Mouse (Mus musculus) kidney, adult 2 months (tissue): Measurements from ENCODE around the gene Gm21973. TPM values are rescaled to one million over a fixed set of nuclear protein-coding genes. Genes with fewer than 3 reads are reported as not detected.

Experiments
- DNase-seq: peaks from one replicate; pipeline ENCODE4 v3.0.0; 2021
- H3K27ac ChIP-seq: fragments of 200-500 bp; 2 replicates; pipeline ENCODE4 v1.5.1; 2012; ENCODE audit warnings: low read depth, low read length, control low read depth, inconsistent platforms; ENCODE audit not compliant: insufficient read depth
- H3K27me3 ChIP-seq: fragments of 200-500 bp; replicated peaks from 2 replicates; pipeline ENCODE4 v1.6.1; 2012; ENCODE audit warnings: mild to moderate bottlenecking, moderate library complexity, low read length, inconsistent platforms; ENCODE audit not compliant: control insufficient read depth, insufficient read depth
- H3K36me3 ChIP-seq: fragments of 200-500 bp; 2 replicates; pipeline ENCODE4 v1.6.1; 2012; ENCODE audit warnings: mild to moderate bottlenecking, moderate library complexity, low read length, inconsistent platforms; ENCODE audit not compliant: control insufficient read depth, insufficient read depth
- H3K4me1 ChIP-seq: fragments of 200-500 bp; 2 replicates; pipeline ENCODE4 v1.6.1; 2011; ENCODE audit warnings: low read length; ENCODE audit not compliant: control insufficient read depth, insufficient read depth
- H3K4me3 ChIP-seq: fragments of 200-500 bp; 2 replicates; pipeline ENCODE4 v1.5.1; 2011; ENCODE audit warnings: mild to moderate bottlenecking, low read depth, low read length, control low read depth; ENCODE audit not compliant: insufficient read depth
- CTCF ChIP-seq: fragments of 200-500 bp; conservative IDR thresholded peaks from 2 replicates; pipeline ENCODE4 v1.5.1; 2011; ENCODE audit warnings: low read depth, mild to moderate bottlenecking, control low read depth, low read length, moderate library complexity, mixed read lengths; ENCODE audit not compliant: insufficient read depth, insufficient read length
- POLR2A ChIP-seq: fragments of 200-500 bp; IDR thresholded peaks from one replicate; pipeline ENCODE4 v1.6.1; 2011; ENCODE audit warnings: low read depth, low read length, control low read depth
- WGBS: fragments of 180-500 bp; shearing (Covaris S2); methylation state at CpG from one replicate; pipeline ENCODE4 v1.1.7; 2018; 5-methylcytosine and 5-hydroxymethylcytosine counted together
- polyA plus RNA-seq: library from polyadenylated mRNA; depleted of rRNA; stranded (reverse); fragments of >200 nt; gene quantifications from 2 replicates; pipeline ENCODE4 v1.2.3, GENCODE M21; 2012; rRNA removed

Gene Gm21973
- polyA plus RNA-seq, result not detected in 2 replicates

DNA sequence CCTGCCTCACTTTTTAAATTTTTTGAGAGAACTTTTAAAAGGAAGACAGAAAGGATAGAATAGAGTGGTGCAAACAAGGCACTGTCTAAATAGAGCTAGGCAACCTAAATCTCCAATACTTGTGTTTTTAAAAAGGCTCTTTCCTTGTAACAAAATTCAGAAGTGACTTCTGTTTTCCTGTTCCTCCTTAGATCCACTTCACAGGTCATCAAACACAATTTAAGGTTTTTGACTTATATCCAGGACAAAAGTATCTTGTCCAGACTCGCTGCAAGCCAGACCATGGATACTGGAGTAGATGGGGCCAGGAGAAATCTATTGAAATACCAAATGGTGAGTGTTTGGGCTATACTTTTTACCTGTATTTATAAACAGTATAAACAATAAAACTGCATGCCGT lies at the start of gene Gm21973:
Gene Gm21973, plus strand, starts transcription at position 301 of the 400 bp plus-strand sequence.
- no peaks in the 10 kb centered on the region for H3K27me3 ChIP-seq
- 92% methylated on average over 2 of the region's 2 CpGs for WGBS
- H3K4me1 ChIP-seq, result no peaks in the 10 kb centered on the region
- TF ChIP-seq CTCF (no peak), POLR2A (no peak)
- no peak within 1 kb of the TSS for H3K27ac ChIP-seq
- H3K36me3 ChIP-seq, result no peaks in the 10 kb centered on the region
- DNase-seq, result no peak
- H3K4me3 ChIP-seq, result no peak within 1 kb of the TSS

DNA sequence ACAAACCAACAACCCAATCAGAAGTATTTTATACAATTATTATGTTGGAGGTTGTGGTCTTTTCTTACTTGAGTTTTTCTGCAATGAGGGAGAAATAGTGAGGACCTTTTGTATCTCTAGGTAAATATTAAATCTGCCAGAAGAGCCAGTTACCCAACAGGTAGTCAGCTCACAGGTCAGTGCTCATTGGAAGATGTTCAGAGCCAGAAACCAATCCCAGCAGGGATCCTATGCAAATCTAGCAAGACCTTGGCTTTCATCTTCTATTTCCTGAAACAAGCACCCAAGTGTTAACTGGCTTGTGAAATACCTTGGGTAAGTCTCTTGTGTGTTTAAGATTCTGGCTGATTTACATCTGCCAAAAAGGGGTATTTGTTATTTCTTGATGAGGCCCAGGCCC lies 48.8 kb upstream of the Gm21973 start:
- peak; percentile 66 for DNase-seq

DNA sequence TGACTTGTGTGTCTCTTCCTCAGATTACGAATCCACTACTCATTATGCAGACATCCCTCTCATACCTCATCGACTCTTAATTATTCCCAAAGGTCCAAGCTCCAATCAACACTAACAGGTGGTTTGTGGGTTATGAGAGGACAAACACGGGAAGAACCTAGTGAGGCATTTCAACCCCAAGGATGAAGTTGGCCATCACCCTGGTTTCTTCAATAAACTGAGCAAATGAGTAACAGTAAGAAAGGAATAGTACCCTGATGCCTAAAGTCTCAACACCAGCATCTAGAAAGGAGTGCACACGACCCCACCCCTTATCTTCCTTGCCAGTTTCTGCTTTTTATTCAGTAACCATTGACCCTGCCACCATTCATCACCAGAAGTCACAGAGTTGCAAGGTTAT lies 47.7 kb upstream of the Gm21973 start:
- 43% methylated on average over 4 of the region's 4 CpGs for WGBS
- DNase-seq, result peak; percentile 84
- H3K36me3 ChIP-seq, result no peaks in the 10 kb centered on the region
- no peak overlapping the region for H3K4me3 ChIP-seq
- no peak for TF ChIP-seq POLR2A
- TF ChIP-seq CTCF, result no peak
- no peaks in the 10 kb centered on the region for H3K27me3 ChIP-seq
- H3K4me1 ChIP-seq, result peaks cover 7% of the 10 kb centered on the region; the same call in 1 of the 2 replicates
- no peak overlapping the region for H3K27ac ChIP-seq

More for the DNA sequence above, 48.8 kb upstream of the Gm21973 start:
- Histone ChIP-seq H3K4me3 (no peak overlapping the region), H3K4me1 (peaks cover 3% of the 10 kb centered on the region; the same call in 1 of the 2 replicates), H3K36me3 (no peaks in the 10 kb centered on the region), H3K27me3 (no peaks in the 10 kb centered on the region), H3K27ac (no peak overlapping the region)
- TF ChIP-seq POLR2A (no peak), CTCF (no peak)

DNA sequence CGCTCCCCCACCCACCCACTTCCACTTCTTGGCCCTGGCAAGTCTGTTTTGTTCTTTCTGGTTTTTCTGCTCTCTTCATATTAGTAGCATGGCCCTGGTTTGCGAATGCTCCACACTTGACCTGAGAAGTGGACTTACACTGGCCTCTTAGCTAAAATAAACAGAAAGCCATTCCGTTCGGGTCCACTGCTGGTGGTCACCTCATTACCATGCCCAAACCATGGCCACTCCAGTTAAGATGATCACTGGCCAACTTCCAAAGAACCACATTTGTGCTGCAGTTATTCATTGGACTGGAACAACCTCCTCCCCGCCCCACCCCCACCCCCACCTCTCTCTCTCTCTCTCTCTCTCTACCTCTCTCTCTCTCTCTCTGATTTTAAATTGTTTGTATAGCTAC lies 43.6 kb upstream of the Gm21973 start:
- H3K4me1 ChIP-seq, result peaks cover 12% of the 10 kb centered on the region; the same call in 1 of the 2 replicates
- no peaks in the 10 kb centered on the region for H3K36me3 ChIP-seq
- WGBS, result 39% methylated on average over 5 of the region's 5 CpGs
- peak; percentile 95 for DNase-seq
- TF ChIP-seq POLR2A (no peak), CTCF (no peak)
- H3K4me3 ChIP-seq, result no peak overlapping the region
- H3K27me3 ChIP-seq, result no peaks in the 10 kb centered on the region
- no peak overlapping the region for H3K27ac ChIP-seq

DNA sequence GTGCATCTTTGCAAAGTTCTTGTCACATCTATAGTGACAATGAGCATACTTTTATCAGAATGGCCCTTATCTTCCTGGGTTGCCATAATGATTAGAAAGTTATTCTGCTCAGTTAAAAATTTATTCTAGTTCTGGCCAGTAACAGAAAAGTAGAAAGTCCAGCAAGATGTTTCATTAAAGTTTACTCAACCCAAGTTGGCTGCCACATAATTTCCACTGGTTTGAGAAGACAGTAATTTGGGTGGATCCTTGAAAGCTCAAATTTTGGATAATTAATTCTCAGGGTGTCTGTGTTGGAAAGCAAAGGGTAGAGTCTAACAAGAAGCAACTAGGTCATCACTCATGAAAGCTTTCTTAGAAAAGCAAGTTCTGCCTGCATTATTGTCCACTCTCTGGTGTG lies 41.5 kb upstream of the Gm21973 start:
- peak; percentile 85 for DNase-seq
- no peak overlapping the region for H3K4me3 ChIP-seq
- no peaks in the 10 kb centered on the region for H3K27me3 ChIP-seq
- no peaks in the 10 kb centered on the region for H3K36me3 ChIP-seq
- H3K4me1 ChIP-seq, result peaks cover 12% of the 10 kb centered on the region; the same call in 1 of the 2 replicates
- H3K27ac ChIP-seq, result no peak overlapping the region
- TF ChIP-seq CTCF, result no peak
- TF ChIP-seq POLR2A, result no peak

DNA sequence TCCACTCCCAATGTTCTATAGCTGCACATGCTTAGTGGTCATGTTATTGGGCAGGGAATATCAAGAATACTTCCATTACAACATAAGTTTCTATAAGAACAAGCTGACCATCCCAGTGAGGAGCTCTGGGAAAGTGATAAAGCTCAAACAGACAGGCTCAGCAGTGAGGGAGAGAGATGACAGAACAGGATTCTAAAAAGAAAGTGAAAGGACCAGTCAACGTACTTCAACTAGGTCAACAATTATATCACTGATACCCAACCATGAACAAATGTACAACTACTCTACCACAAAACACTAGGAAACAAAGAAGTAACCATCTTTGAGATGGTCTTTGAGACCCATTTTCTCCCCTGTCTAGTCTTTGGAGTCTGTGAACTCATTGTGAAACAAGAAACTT lies 28.6 kb upstream of the Gm21973 start:
- H3K4me1 ChIP-seq, result no peaks in the 10 kb centered on the region
- no peak for TF ChIP-seq POLR2A
- TF ChIP-seq CTCF, result no peak
- 87% methylated on average over 1 of the region's 1 CpGs for WGBS
- no peak for DNase-seq
- no peak overlapping the region for H3K4me3 ChIP-seq
- no peaks in the 10 kb centered on the region for H3K27me3 ChIP-seq
- no peak overlapping the region for H3K27ac ChIP-seq
- no peaks in the 10 kb centered on the region for H3K36me3 ChIP-seq

DNA sequence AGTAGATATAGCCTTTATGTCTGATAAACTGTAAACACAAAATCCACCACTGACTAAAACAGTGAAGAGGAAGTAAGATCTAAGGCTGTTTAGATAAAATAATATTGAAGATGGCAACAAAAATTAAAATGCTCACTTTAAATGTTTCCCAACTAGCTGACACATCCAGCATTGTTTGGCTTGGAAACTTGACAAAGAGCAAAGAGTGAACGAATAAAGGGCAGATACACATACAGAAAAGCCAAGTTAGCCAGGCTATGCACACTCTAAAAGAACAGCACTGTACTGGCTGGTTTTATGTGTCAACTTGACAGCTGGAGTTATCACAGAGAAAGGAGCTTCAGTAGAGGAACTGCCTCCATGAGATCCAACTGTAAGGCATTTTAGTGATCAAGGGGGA lies 27.1 kb upstream of the Gm21973 start:
- no peak for TF ChIP-seq CTCF
- TF ChIP-seq POLR2A, result no peak
- WGBS, result 61% methylated on average over 1 of the region's 1 CpGs
- Histone ChIP-seq H3K27me3 (no peaks in the 10 kb centered on the region), H3K27ac (no peak overlapping the region), H3K36me3 (no peaks in the 10 kb centered on the region), H3K4me1 (no peaks in the 10 kb centered on the region), H3K4me3 (no peak overlapping the region)
- DNase-seq, result peak; percentile 19

DNA sequence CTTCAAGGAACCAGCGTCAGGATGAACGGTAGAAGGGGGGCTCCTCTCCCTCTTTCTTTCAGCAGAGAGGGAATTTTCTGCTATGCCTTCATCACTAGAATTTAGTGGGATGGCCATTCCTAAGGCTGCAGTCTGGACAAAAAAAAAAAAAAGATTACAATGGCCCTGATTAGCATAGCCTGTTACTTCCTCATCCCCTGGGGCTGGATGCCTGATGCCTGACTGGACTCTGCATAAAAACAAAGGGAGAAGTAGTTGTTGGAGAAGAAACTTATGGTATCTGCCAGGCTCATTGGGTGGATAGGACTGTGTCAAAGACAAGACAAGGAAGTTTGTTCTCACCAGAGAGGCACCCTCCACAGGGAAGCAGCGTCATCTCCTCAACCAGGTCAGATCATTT lies 25.7 kb upstream of the Gm21973 start:
- TF ChIP-seq CTCF (no peak), POLR2A (no peak)
- Histone ChIP-seq H3K4me1 (no peaks in the 10 kb centered on the region), H3K36me3 (no peaks in the 10 kb centered on the region), H3K27ac (no peak overlapping the region), H3K4me3 (no peak overlapping the region), H3K27me3 (no peaks in the 10 kb centered on the region)
- WGBS, result 88% methylated on average over 3 of the region's 3 CpGs
- DNase-seq, result no peak
